Mouse (Mus musculus) forebrain, embryonic 11.5 days (tissue): Measurements from ENCODE around the gene Asb18. TPM values are rescaled to one million over a fixed set of nuclear protein-coding genes. Genes with fewer than 3 reads are reported as not detected.

Source experiments
- ATAC-seq: fragments of 200-750 bp; cut with Nextera tagmentation; replicated peaks from 2 replicates; pipeline ENCODE4 v1.8.0; 2017; ENCODE audit warnings: moderate TSS enrichment; ENCODE audit not compliant: low FRiP score
- DNase-seq: peaks from one replicate; pipeline ENCODE4 v3.0.0-alpha.2; 2017; ENCODE audit warnings: low spot score
- H3K27ac ChIP-seq: fragments of 300-500 bp; sonication (generic); 2 replicates; pipeline ENCODE4 v1.5.1; 2014; ENCODE audit warnings: low read depth, low read length
- H3K27me3 ChIP-seq: fragments of 300-500 bp; sonication (generic); 2 replicates; pipeline ENCODE4 v1.6.1; 2014; ENCODE audit warnings: mild to moderate bottlenecking, low read length, mixed read lengths; ENCODE audit not compliant: control insufficient read depth, insufficient read depth
- H3K36me3 ChIP-seq: fragments of 300-500 bp; sonication (generic); 2 replicates; pipeline ENCODE4 v1.6.1; 2014; ENCODE audit warnings: mild to moderate bottlenecking, low read length, moderate library complexity, mixed read lengths; ENCODE audit not compliant: control insufficient read depth, insufficient read depth
- H3K4me1 ChIP-seq: fragments of 300-500 bp; sonication (generic); replicated peaks from 2 replicates; pipeline ENCODE4 v1.6.1; 2014; ENCODE audit warnings: low read length, mixed read lengths; ENCODE audit not compliant: control insufficient read depth, insufficient read depth
- H3K4me2 ChIP-seq: fragments of 300-500 bp; sonication (generic); 2 replicates; pipeline ENCODE4 v1.6.1; 2014; ENCODE audit warnings: low read depth, mild to moderate bottlenecking, low read length, moderate library complexity, mixed read lengths; ENCODE audit not compliant: severe bottlenecking
- H3K4me3 ChIP-seq: fragments of 300-500 bp; sonication (generic); 2 replicates; pipeline ENCODE4 v1.5.1; 2014; ENCODE audit warnings: low read depth, low read length
- H3K9ac ChIP-seq: fragments of 300-500 bp; sonication (generic); 2 replicates; pipeline ENCODE4 v1.6.1; 2014; ENCODE audit warnings: low read length
- H3K9me3 ChIP-seq: fragments of 300-500 bp; sonication (generic); 2 replicates; pipeline ENCODE4 v1.6.1; 2016; ENCODE audit warnings: low read length, mixed read lengths; ENCODE audit not compliant: control insufficient read depth
- WGBS: fragments of 180-500 bp; shearing (Covaris S2); extraction: QIAGEN DNeasy Blood & Tissue Kit; methylation state at CpG from one replicate; pipeline ENCODE4 v1.1.7; 2014; 5-methylcytosine and 5-hydroxymethylcytosine counted together
- polyA plus RNA-seq: library from polyadenylated mRNA; unstranded; fragments of >200 nt; fragmentation: Nextera tagmentation; extraction: Ambion mirVana; gene quantifications from 2 replicates; pipeline ENCODE4 v1.2.1, GENCODE M21; 2014

Gene Asb18
- polyA plus RNA-seq, 1 experiment from 2014 or later = not detected

DNA sequence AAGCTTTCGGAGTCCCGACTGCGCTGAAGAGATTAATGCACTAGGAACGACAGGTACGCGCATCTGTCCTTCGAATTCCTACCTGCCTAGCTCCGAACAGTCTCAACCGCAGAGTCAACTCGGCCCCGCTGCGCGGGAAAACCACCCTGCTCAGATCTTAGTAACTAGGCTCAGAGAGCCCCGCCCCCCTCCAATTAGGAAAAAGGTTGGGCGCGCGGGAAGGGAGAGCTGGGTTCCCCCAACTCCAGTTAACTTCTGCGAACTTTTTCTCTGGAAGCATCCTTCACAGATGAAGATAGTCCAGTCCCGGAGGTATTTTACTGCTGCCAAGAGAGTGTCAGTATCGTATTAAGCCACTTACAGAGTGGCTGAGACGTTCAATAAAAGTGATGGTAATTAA lies 80.7 kb downstream of the Asb18 start:
- under 1% methylated on average over 21 of the region's 21 CpGs for WGBS
- no peaks in the 10 kb centered on the region for H3K9me3 ChIP-seq
- no peak overlapping the region for H3K9ac ChIP-seq
- H3K4me2 ChIP-seq = no peak overlapping the region
- peaks cover 39% of the 10 kb centered on the region for H3K4me1 ChIP-seq
- peaks cover 94% of the 10 kb centered on the region for H3K27me3 ChIP-seq
- H3K36me3 ChIP-seq = no peaks in the 10 kb centered on the region
- ATAC-seq (no peak), DNase-seq (no peak)
- H3K27ac ChIP-seq = no peak overlapping the region
- H3K4me3 ChIP-seq = no peak overlapping the region

- no peak overlapping the region for H3K9ac ChIP-seq
- DNase-seq (no peak), ATAC-seq (no peak)
- H3K27ac ChIP-seq = no peak overlapping the region
- no peak overlapping the region for H3K4me3 ChIP-seq
- WGBS = 3% methylated on average over 6 of the region's 6 CpGs
- no peaks in the 10 kb centered on the region for H3K36me3 ChIP-seq
- no peak overlapping the region for H3K4me2 ChIP-seq
- peaks cover 39% of the 10 kb centered on the region for H3K4me1 ChIP-seq
- peaks cover 95% of the 10 kb centered on the region for H3K27me3 ChIP-seq
- H3K9me3 ChIP-seq = no peaks in the 10 kb centered on the region
Observed at GRCm38 (mm10) chr1:89933028-89933427, 81.4 kb downstream of the Asb18 start.

GRCm38 (mm10) chr1:89932616-89933015 lies 81.8 kb downstream of the Asb18 start:
- no peaks in the 10 kb centered on the region for H3K9me3 ChIP-seq
- under 1% methylated on average over 16 of the region's 16 CpGs for WGBS
- H3K9ac ChIP-seq = no peak overlapping the region
- H3K4me2 ChIP-seq = no peak overlapping the region
- H3K27ac ChIP-seq = no peak overlapping the region
- ATAC-seq (no peak), DNase-seq (peak; percentile 64)
- H3K4me3 ChIP-seq = no peak overlapping the region
- peaks cover 95% of the 10 kb centered on the region for H3K27me3 ChIP-seq
- H3K4me1 ChIP-seq = peaks cover 39% of the 10 kb centered on the region
- no peaks in the 10 kb centered on the region for H3K36me3 ChIP-seq

- peaks cover 95% of the 10 kb centered on the region for H3K27me3 ChIP-seq
- no peak overlapping the region for H3K9ac ChIP-seq
- no peak overlapping the region for H3K27ac ChIP-seq
- H3K4me3 ChIP-seq = peak overlapping the region; percentile 37
- no peaks in the 10 kb centered on the region for H3K9me3 ChIP-seq
- peaks cover 40% of the 10 kb centered on the region for H3K4me1 ChIP-seq
- DNase-seq (peak; percentile 57), ATAC-seq (no peak)
- no peaks in the 10 kb centered on the region for H3K36me3 ChIP-seq
- no peak overlapping the region for H3K4me2 ChIP-seq
- 1% methylated on average over 19 of the region's 19 CpGs for WGBS
Observed at GRCm38 (mm10) chr1:89932021-89932423, 82.4 kb downstream of the Asb18 start.

- Histone ChIP-seq H3K4me1 (peaks cover 40% of the 10 kb centered on the region), H3K9ac (peak within 1 kb of the TSS; percentile 27; the same call in 1 of the 2 replicates), H3K4me2 (peak within 1 kb of the TSS; percentile 74), H3K36me3 (no peaks in the 10 kb centered on the region), H3K4me3 (peak within 1 kb of the TSS; percentile 37), H3K27me3 (peaks cover 95% of the 10 kb centered on the region), H3K9me3 (no peaks in the 10 kb centered on the region), H3K27ac (no peak within 1 kb of the TSS)
- ATAC-seq = peak; percentile 76
- WGBS = under 1% methylated on average over 33 of the region's 33 CpGs
- peak; percentile 91 for DNase-seq
Observed at GRCm38 (mm10) chr1:89931120-89931519, 83.3 kb downstream of the Asb18 start, which contains the start of gene Gbx2. Gbx2 (minus strand) TSS chr1:89931179.

DNA sequence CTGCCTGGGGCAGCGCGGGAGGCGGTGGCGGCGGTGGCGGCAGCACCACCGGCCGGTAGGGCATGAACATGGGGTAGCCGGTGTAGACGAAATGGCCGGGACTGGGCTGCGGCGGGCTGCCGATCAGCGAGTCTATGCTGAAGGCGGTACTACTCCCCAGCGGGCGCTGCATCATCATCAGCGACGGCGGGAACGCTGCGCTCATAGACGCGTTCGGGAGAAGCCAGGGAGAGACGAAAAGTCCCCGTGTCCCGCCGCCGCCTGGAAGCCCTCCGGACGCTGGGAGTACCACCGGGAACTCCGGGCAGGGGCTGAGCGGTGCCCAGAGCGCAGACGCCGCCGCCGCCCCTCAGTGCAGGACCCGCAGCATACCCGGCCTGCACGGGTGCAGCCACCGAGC lies 83.9 kb downstream of the Asb18 start:
- H3K4me1 ChIP-seq = peaks cover 37% of the 10 kb centered on the region
- under 1% methylated on average over 45 of the region's 45 CpGs for WGBS
- H3K4me2 ChIP-seq = peak overlapping the region; percentile 74
- DNase-seq = peak; percentile 74
- H3K9ac ChIP-seq = peak overlapping the region; percentile 27; the same call in 1 of the 2 replicates
- no peaks in the 10 kb centered on the region for H3K9me3 ChIP-seq
- no peaks in the 10 kb centered on the region for H3K36me3 ChIP-seq
- ATAC-seq = no peak
- peaks cover 95% of the 10 kb centered on the region for H3K27me3 ChIP-seq
- no peak overlapping the region for H3K27ac ChIP-seq
- H3K4me3 ChIP-seq = peak overlapping the region; percentile 37

GRCm38 (mm10) chr1:89929721-89930505 lies 84.6 kb downstream of the Asb18 start:
- WGBS = under 1% methylated on average over 55 of the region's 55 CpGs
- peak overlapping the region; percentile 21; the same call in 1 of the 2 replicates for H3K9ac ChIP-seq

DNA sequence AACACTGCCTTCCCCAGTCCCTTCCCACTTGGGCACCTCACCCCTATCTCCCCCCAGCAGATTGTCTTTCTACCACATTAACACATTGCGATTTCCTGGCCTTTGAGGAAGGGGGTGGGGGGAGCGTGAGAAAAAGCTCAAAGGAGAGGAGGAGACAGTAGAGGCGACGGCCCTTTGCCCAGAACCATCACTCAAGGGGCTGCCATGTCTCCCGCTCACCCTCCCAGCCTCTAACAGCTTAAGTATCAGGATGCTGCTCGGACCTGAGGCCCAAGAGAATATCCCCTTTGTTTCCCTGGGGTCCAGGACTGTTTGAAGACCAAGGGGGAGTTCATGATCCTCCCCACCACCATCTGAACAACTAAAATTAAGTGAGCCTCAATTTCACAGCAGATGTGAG lies 85.3 kb downstream of the Asb18 start:
- WGBS = under 1% methylated on average over 6 of the region's 6 CpGs
- peak; percentile 53 for DNase-seq
- peaks cover 35% of the 10 kb centered on the region for H3K4me1 ChIP-seq
- H3K9me3 ChIP-seq = no peaks in the 10 kb centered on the region
- H3K27ac ChIP-seq = no peak overlapping the region
- peaks cover 97% of the 10 kb centered on the region for H3K27me3 ChIP-seq
- H3K4me3 ChIP-seq = 0 out of 2 replicates have a peak overlapping the region, but pooled peaks have one; percentile 1
- no peak for ATAC-seq
- H3K4me2 ChIP-seq = no peak overlapping the region
- H3K9ac ChIP-seq = no peak overlapping the region
- no peaks in the 10 kb centered on the region for H3K36me3 ChIP-seq

More at GRCm38 (mm10) chr1:89929721-89930505, 84.6 kb downstream of the Asb18 start:
- peak; percentile 73 for DNase-seq
- Histone ChIP-seq H3K36me3 (no peaks in the 10 kb centered on the region), H3K4me2 (peak overlapping the region; percentile 74), H3K27me3 (peaks cover 95% of the 10 kb centered on the region), H3K9me3 (no peaks in the 10 kb centered on the region), H3K27ac (no peak overlapping the region), H3K4me1 (peaks cover 35% of the 10 kb centered on the region), H3K4me3 (peak overlapping the region; percentile 37)
- no peak for ATAC-seq
